Mouse (Mus musculus) heart, postnatal 14 days (tissue): Measurements from ENCODE around the gene Synpo2. TPM values are rescaled to one million over a fixed set of nuclear protein-coding genes. Genes with fewer than 3 reads are reported as not detected.

ENCODE experiments used
- DNase-seq, 2 experiments: peaks; one replicate each; pipeline ENCODE4 v3.0.0; 2021 to 2022
- intact Hi-C: fragments of 180-260 bp; cut with DNase I; formaldehyde crosslinking; loops from one replicate; pipeline ENCODE4 v1.15.1; 2025
- total RNA-seq, 2 experiments: library from RNA; stranded (reverse); gene quantifications; 2 replicates each; pipeline ENCODE4 v1.2.3; 2021

The Synpo2 gene
- total RNA-seq, 2 experiments from 2014 or later, result 62.0 to 65.2 TPM

- intact Hi-C loops, result loop anchor here (5.0 kb wide), 1 partner anchor 37 kb away; no protein-coding TSS in a partner anchor
- DNase-seq, result no peak
These were observed 27.1 kb downstream of the Synpo2 start for GRCm38 (mm10) chr3:123208891-123209290.

- intact Hi-C loops, result loop anchor here (5.0 kb wide), 1 partner anchor 35 kb away; no protein-coding TSS in a partner anchor
These were observed 28.6 kb downstream of the Synpo2 start for GRCm38 (mm10) chr3:123207386-123207785.

GRCm38 (mm10) chr3:123205485-123205884, 30.5 kb downstream of the Synpo2 start:
- intact Hi-C loops, result loop anchor here (5.0 kb wide), 1 partner anchor 33 kb away; no protein-coding TSS in a partner anchor
- DNase-seq, result no peak

More at GRCm38 (mm10) chr3:123207386-123207785, 28.6 kb downstream of the Synpo2 start:
- no peak for DNase-seq

- no peak for DNase-seq
- intact Hi-C loops, result loop anchor here (5.0 kb wide), 1 partner anchor 33 kb away; no protein-coding TSS in a partner anchor
These were observed 30.9 kb downstream of the Synpo2 start for GRCm38 (mm10) chr3:123205065-123205464.

GRCm38 (mm10) chr3:123204658-123205057, 31.3 kb downstream of the Synpo2 start:
- no peak for DNase-seq
- intact Hi-C loops, result loop anchor here (5.0 kb wide), 1 partner anchor 32 kb away; no protein-coding TSS in a partner anchor

- intact Hi-C loops, result no loop called here
- DNase-seq, result no peak
These were observed 34.2 kb downstream of the Synpo2 start for GRCm38 (mm10) chr3:123201798-123202197.

- no peak for DNase-seq
- intact Hi-C loops, result no loop called here
These were observed 42.2 kb downstream of the Synpo2 start for GRCm38 (mm10) chr3:123193740-123194139.

GRCm38 (mm10) chr3:123191602-123192001, 44.3 kb downstream of the Synpo2 start:
- intact Hi-C loops, result no loop called here
- no peak for DNase-seq

- intact Hi-C loops, result no loop called here
- peak; percentile 37 to 42 for DNase-seq
These were observed 45.6 kb downstream of the Synpo2 start for GRCm38 (mm10) chr3:123190329-123190728.

- intact Hi-C loops, result no loop called here
These were observed 46.1 kb downstream of the Synpo2 start for GRCm38 (mm10) chr3:123189826-123190225.

GRCm38 (mm10) chr3:123188616-123189230, 47.2 kb downstream of the Synpo2 start:
- no peak for DNase-seq
- intact Hi-C loops, result no loop called here

More at GRCm38 (mm10) chr3:123189826-123190225, 46.1 kb downstream of the Synpo2 start:
- no peak for DNase-seq

- intact Hi-C loops, result no loop called here
These were observed 48.4 kb downstream of the Synpo2 start for GRCm38 (mm10) chr3:123187370-123188124.

GRCm38 (mm10) chr3:123185238-123185925, 50.6 kb downstream of the Synpo2 start:
- intact Hi-C loops, result no loop called here
- DNase-seq, result no peak

More at GRCm38 (mm10) chr3:123187370-123188124, 48.4 kb downstream of the Synpo2 start:
- DNase-seq, result no peak

GRCm38 (mm10) chr3:123184281-123184680, 51.7 kb downstream of the Synpo2 start:
- intact Hi-C loops, result no loop called here
- no peak for DNase-seq

GRCm38 (mm10) chr3:123179508-123179907, 56.4 kb downstream of the Synpo2 start:
- intact Hi-C loops, result no loop called here
- no peak for DNase-seq

- intact Hi-C loops, result no loop called here
- no peak for DNase-seq
These were observed 56.9 kb downstream of the Synpo2 start for GRCm38 (mm10) chr3:123179041-123179440.

- intact Hi-C loops, result no loop called here
- DNase-seq, result no peak
These were observed 57.5 kb downstream of the Synpo2 start for GRCm38 (mm10) chr3:123178420-123178819.

- intact Hi-C loops, result no loop called here
- DNase-seq, result no peak
These were observed 59.3 kb downstream of the Synpo2 start for GRCm38 (mm10) chr3:123176366-123177334.

GRCm38 (mm10) chr3:123175142-123175541, 60.8 kb downstream of the Synpo2 start:
- intact Hi-C loops, result no loop called here

GRCm38 (mm10) chr3:123174379-123174697, 61.6 kb downstream of the Synpo2 start:
- DNase-seq, result no peak
- intact Hi-C loops, result loop anchor here (5.0 kb wide), 1 partner anchor 33 kb away; no protein-coding TSS in a partner anchor

More at GRCm38 (mm10) chr3:123175142-123175541, 60.8 kb downstream of the Synpo2 start:
- DNase-seq, result no peak
